Mouse (Mus musculus) stomach, postnatal 0 days (tissue): ENCODE results near the gene Wipf1. TPM values are rescaled to one million over a fixed set of nuclear protein-coding genes. Genes with fewer than 3 reads are reported as not detected.

Experiments
- ATAC-seq: fragments of 200-750 bp; cut with Nextera tagmentation; 2 replicates; pipeline ENCODE4 v1.8.0; 2017; ENCODE audit not compliant: low FRiP score, low TSS enrichment
- DNase-seq: peaks from one replicate; pipeline ENCODE4 v3.0.0-alpha.2; 2016; ENCODE audit warnings: low spot score
- H3K27ac ChIP-seq: fragments of 300-500 bp; sonication (generic); replicated peaks from 2 replicates; pipeline ENCODE4 v1.5.1; 2014; ENCODE audit warnings: mild to moderate bottlenecking, control low read depth
- H3K27me3 ChIP-seq: fragments of 300-500 bp; sonication (generic); 2 replicates; pipeline ENCODE4 v1.6.1; 2014; ENCODE audit warnings: low read length; ENCODE audit not compliant: control insufficient read depth, insufficient read depth
- H3K36me3 ChIP-seq: fragments of 300-500 bp; sonication (generic); 2 replicates; pipeline ENCODE4 v1.6.1; 2014; ENCODE audit warnings: low read length, mixed read lengths; ENCODE audit not compliant: control insufficient read depth, insufficient read depth
- H3K4me1 ChIP-seq: fragments of 300-500 bp; sonication (generic); replicated peaks from 2 replicates; pipeline ENCODE4 v1.6.1; 2014; ENCODE audit warnings: antibody characterized with exemption; ENCODE audit not compliant: control insufficient read depth, insufficient read depth
- H3K4me2 ChIP-seq: fragments of 300-500 bp; sonication (generic); replicated peaks from 2 replicates; pipeline ENCODE4 v1.6.1; 2014; ENCODE audit warnings: low read depth, mild to moderate bottlenecking, control low read depth, moderate library complexity
- H3K4me3 ChIP-seq: fragments of 300-500 bp; sonication (generic); 2 replicates; pipeline ENCODE4 v1.5.1; 2014; ENCODE audit warnings: low read depth, low read length, control low read depth
- H3K9ac ChIP-seq: fragments of 300-500 bp; sonication (generic); 2 replicates; pipeline ENCODE4 v1.6.1; 2014; ENCODE audit warnings: mild to moderate bottlenecking, low read length, control low read depth, mixed read lengths
- H3K9me3 ChIP-seq: fragments of 300-500 bp; sonication (generic); 2 replicates; pipeline ENCODE4 v1.6.1; 2016; ENCODE audit warnings: low read length; ENCODE audit not compliant: control insufficient read depth
- CTCF ChIP-seq: IDR thresholded peaks from 2 replicates; pipeline ENCODE4 v1.5.1; 2016; ENCODE audit warnings: antibody characterized with exemption, low read depth, mild to moderate bottlenecking, moderate library complexity
- EP300 ChIP-seq: optimal IDR thresholded peaks from 2 replicates; pipeline ENCODE3; 2016; ENCODE audit warnings: antibody characterized with exemption
- WGBS: fragments of 180-500 bp; shearing (Covaris S2); extraction: QIAGEN DNeasy Blood & Tissue Kit; methylation state at CpG from one replicate; pipeline ENCODE4 v1.1.7; 2014; 5-methylcytosine and 5-hydroxymethylcytosine counted together
- polyA plus RNA-seq: library from polyadenylated mRNA; unstranded; fragments of >200 nt; fragmentation: Nextera tagmentation; extraction: Ambion mirVana; gene quantifications from 2 replicates; pipeline ENCODE4 v1.2.1, GENCODE M21; 2015

The Wipf1 gene
- polyA plus RNA-seq, 1 experiment from 2014 or later = 3.3 TPM

DNA sequence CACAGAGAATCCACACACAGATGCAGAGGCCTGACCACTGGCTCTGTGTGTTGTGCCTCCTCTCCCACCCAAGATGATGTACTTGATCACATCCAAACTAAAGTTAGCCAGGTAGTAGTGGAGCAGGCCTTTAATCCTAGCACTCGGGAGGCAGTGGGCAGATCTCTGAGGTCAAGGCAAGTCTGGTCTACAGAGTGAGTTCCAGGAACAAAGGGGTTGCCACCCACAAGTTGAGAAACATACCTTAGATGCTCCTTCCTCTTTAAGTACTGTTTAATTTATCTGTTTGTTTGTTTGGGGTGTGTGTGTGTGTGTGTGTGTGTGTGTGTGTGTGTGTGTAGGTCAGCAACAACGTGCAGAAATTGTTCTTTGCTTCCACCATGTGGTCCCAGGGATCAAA, 67.3 kb downstream of the Wipf1 start:
- H3K36me3 ChIP-seq = no peaks in the 10 kb centered on the region
- 46% methylated on average over 2 of the region's 2 CpGs for WGBS
- no peak for TF ChIP-seq EP300
- no peak for TF ChIP-seq CTCF
- H3K9ac ChIP-seq = no peak overlapping the region
- H3K27me3 ChIP-seq = no peaks in the 10 kb centered on the region
- no peak for ATAC-seq
- H3K4me3 ChIP-seq = no peak overlapping the region
- no peak overlapping the region for H3K27ac ChIP-seq
- H3K9me3 ChIP-seq = no peaks in the 10 kb centered on the region
- H3K4me1 ChIP-seq = peaks cover 3% of the 10 kb centered on the region; the same call in 1 of the 2 replicates
- no peak overlapping the region for H3K4me2 ChIP-seq
- DNase-seq = no peak

- H3K27me3 ChIP-seq = no peaks in the 10 kb centered on the region
- peaks cover 3% of the 10 kb centered on the region; the same call in 1 of the 2 replicates for H3K4me1 ChIP-seq
- no peak overlapping the region for H3K4me2 ChIP-seq
- no peak for TF ChIP-seq EP300
- TF ChIP-seq CTCF = no peak
- ATAC-seq (no peak), DNase-seq (no peak)
- 47% methylated on average over 3 of the region's 3 CpGs for WGBS
- no peak overlapping the region for H3K9ac ChIP-seq
- no peak overlapping the region for H3K27ac ChIP-seq
- no peaks in the 10 kb centered on the region for H3K36me3 ChIP-seq
- no peak overlapping the region for H3K4me3 ChIP-seq
- H3K9me3 ChIP-seq = no peaks in the 10 kb centered on the region
These were observed 69.4 kb downstream of the Wipf1 start for GRCm38 (mm10) chr2:73460168-73460567.

GRCm38 (mm10) chr2:73459607-73460153, 69.9 kb downstream of the Wipf1 start:
- Histone ChIP-seq H3K36me3 (no peaks in the 10 kb centered on the region), H3K4me3 (no peak overlapping the region), H3K4me1 (peaks cover 3% of the 10 kb centered on the region; the same call in 1 of the 2 replicates), H3K9me3 (no peaks in the 10 kb centered on the region), H3K27me3 (no peaks in the 10 kb centered on the region), H3K4me2 (no peak overlapping the region), H3K27ac (no peak overlapping the region), H3K9ac (no peak overlapping the region)
- no peak for DNase-seq
- 67% methylated on average over 4 of the region's 4 CpGs for WGBS
- no peak for ATAC-seq
- TF ChIP-seq CTCF (no peak), EP300 (no peak)

DNA sequence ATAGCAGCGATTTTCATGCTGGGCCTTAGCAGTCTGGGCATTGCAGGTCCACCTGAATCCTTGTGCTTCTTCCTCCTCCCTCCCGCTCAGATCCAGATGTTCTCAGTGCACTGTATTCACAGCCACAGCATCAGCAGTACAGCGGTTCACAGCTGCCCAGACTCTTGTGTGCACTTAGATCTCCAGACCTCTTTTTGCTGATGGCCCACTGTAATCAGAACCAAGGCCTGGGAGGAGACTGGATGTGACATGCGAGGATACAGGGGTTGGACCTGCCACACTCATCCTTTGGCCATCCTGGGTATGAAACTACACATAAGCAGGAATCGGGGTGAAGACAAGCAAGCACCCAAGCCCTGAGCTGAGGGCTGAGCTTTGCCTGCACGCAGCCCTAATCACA, 72.6 kb downstream of the Wipf1 start:
- no peak overlapping the region for H3K9ac ChIP-seq
- H3K27me3 ChIP-seq = no peaks in the 10 kb centered on the region
- H3K4me2 ChIP-seq = no peak overlapping the region
- no peaks in the 10 kb centered on the region for H3K9me3 ChIP-seq
- no peaks in the 10 kb centered on the region for H3K36me3 ChIP-seq
- 86% methylated on average over 6 of the region's 6 CpGs for WGBS
- no peaks in the 10 kb centered on the region for H3K4me1 ChIP-seq
- TF ChIP-seq EP300 = no peak
- TF ChIP-seq CTCF = no peak
- DNase-seq (no peak), ATAC-seq (no peak)
- H3K27ac ChIP-seq = no peak overlapping the region
- no peak overlapping the region for H3K4me3 ChIP-seq

GRCm38 (mm10) chr2:73456154-73456553, 73.4 kb downstream of the Wipf1 start:
- Histone ChIP-seq H3K9me3 (no peaks in the 10 kb centered on the region), H3K4me1 (no peaks in the 10 kb centered on the region), H3K36me3 (no peaks in the 10 kb centered on the region), H3K4me2 (no peak overlapping the region), H3K4me3 (no peak overlapping the region), H3K27ac (no peak overlapping the region), H3K9ac (no peak overlapping the region), H3K27me3 (no peaks in the 10 kb centered on the region)
- WGBS = 85% methylated on average over 3 of the region's 3 CpGs
- TF ChIP-seq EP300 = no peak
- TF ChIP-seq CTCF = no peak
- no peak for ATAC-seq
- DNase-seq = no peak

DNA sequence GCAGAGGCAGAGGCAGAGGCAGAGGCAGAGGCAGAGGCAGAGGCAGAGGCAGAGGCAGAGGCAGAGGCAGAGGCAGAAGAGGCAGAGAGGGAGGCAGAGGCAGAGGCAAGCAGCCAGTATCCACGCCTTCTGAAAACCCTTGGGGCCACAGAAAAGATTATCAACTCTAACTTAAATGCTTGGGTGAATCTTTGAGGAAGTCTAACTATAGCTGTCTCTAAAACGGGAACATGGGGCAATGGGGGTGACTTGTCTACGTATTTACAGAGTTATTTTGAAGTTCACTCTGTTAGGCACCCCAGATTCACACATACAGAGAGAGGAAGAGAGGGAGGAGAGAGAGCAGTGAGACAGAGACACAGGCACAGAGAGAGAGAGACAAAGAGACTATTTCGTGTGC, 74.0 kb downstream of the Wipf1 start:
- DNase-seq = no peak
- Histone ChIP-seq H3K36me3 (no peaks in the 10 kb centered on the region), H3K4me3 (no peak overlapping the region), H3K4me2 (no peak overlapping the region), H3K27ac (no peak overlapping the region), H3K9me3 (no peaks in the 10 kb centered on the region), H3K9ac (no peak overlapping the region), H3K27me3 (no peaks in the 10 kb centered on the region), H3K4me1 (no peaks in the 10 kb centered on the region)
- TF ChIP-seq EP300 = no peak
- TF ChIP-seq CTCF = no peak
- no peak for ATAC-seq
- WGBS = 72% methylated on average over 4 of the region's 4 CpGs
